Mouse (Mus musculus): ENCODE results near the gene Pop7. TPM values are rescaled to one million over a fixed set of nuclear protein-coding genes. Genes with fewer than 3 reads are reported as not detected.
A peak's percentile ranks its signal among the peaks of the same experiment; 100 is the strongest.

Gene Pop7
- total and polyA plus RNA-seq, 2 experiments from 2014 or later, result 40.1 to 40.6 TPM

DNA sequence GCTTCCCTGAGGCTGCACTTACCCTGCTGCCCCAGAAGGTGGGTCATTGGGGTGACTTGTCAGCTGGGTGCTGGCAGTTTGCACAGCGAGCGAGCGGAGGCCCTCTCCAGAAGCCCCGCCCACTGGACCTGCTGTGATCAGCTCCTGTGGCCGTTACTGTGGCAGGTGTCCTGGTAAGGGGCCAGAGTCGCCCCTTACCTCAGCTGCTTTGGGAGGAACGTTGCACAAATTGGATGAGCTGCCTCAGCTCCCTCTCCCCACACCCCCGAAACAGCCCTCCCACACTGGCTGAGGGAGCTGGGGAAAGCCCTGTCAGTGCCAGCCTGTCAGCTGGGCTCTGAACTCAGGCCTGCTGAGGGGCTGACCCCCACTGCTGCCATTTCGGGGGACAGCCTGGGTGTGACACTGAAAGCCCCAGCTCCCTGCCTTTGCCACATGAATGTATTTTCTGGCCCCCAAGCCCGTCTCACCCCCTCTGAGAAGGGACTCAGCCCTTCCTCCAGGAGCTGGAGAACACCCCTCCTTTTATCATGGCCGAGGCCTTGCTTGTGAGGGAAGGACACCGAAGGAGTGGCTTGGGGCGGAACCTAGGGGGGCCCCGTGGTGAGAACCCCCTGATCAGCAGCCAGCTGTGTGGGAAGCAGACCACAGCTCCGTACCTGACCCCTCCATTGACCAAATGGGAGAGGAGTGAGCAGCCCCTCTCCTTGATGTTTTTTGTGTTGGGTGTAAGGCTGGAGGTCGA is 24.0 kb upstream of the Pop7 start:
- Histone ChIP-seq H3K27me3 (ENCODE audit: control insufficient read depth, insufficient read depth, low read length) (no peaks in the 10 kb centered on the region), H3K9me3 (replicated peaks; ENCODE audit: control insufficient read depth, low read length) (no peaks in the 10 kb centered on the region), H3K4me3 (ENCODE audit: low read depth, low read length) (no peak overlapping the region), H3K4me1 (ENCODE audit: control insufficient read depth, insufficient read depth) (peaks cover 6% of the 10 kb centered on the region; the same call in 1 of the 2 replicates), H3K9ac (replicated peaks; ENCODE audit: low read depth, low read length) (no peak overlapping the region), H3K36me3 (replicated peaks; ENCODE audit: control insufficient read depth, insufficient read depth, low read length) (peaks cover 88% of the 10 kb centered on the region), H3K4me2 (ENCODE audit: low read depth, low read length) (no peak overlapping the region), H3K27ac (ENCODE audit: low read depth) (peak overlapping the region; percentile 15; the same call in 1 of the 2 replicates)
- DNase-seq (ENCODE audit: low spot score), result no peak
- ATAC-seq (ENCODE audit: insufficient read depth, low read depth), result no peak
- 45% methylated on average over 16 of the region's 16 CpGs for WGBS
- TF ChIP-seq CTCF (IDR thresholded peaks at IDR 0.05; ENCODE audit: low read depth), result no peak
- TF ChIP-seq EP300 (IDR thresholded peaks at IDR 0.05; ENCODE audit: low read depth), result 0 out of 2 replicates have a peak, but pooled peaks have one; percentile 21

DNA sequence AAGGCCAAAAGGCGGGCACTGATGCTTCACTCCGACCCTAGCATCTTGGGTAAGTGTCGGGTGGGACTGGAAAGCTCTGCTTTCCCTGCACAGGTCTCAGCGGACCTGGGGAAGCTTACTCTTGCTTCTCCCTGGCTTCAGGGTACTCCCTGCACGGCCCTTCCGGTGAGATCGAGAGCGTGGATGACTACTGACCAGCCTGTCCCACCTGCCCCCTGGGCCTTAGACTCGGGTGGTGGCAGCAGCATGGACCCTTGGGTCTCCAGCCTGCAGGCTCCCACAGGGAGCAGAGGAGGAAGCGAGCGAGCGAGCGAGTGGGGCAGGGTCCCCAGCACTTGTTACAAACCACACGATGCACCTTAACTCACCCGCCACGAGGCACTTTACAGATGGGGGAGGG is 23.2 kb upstream of the Pop7 start:
- WGBS, result 73% methylated on average over 16 of the region's 16 CpGs
- H3K4me2 ChIP-seq (ENCODE audit: low read depth, low read length), result no peak overlapping the region
- no peaks in the 10 kb centered on the region for H3K27me3 ChIP-seq (ENCODE audit: control insufficient read depth, insufficient read depth, low read length)
- ATAC-seq (ENCODE audit: insufficient read depth, low read depth), result no peak
- no peak for TF ChIP-seq CTCF (IDR thresholded peaks at IDR 0.05; ENCODE audit: low read depth)
- no peak for TF ChIP-seq EP300 (IDR thresholded peaks at IDR 0.05; ENCODE audit: low read depth)
- DNase-seq (ENCODE audit: low spot score), result no peak
- H3K4me1 ChIP-seq (ENCODE audit: control insufficient read depth, insufficient read depth), result peaks cover 6% of the 10 kb centered on the region; the same call in 1 of the 2 replicates
- no peak overlapping the region for H3K9ac ChIP-seq (replicated peaks; ENCODE audit: low read depth, low read length)
- no peak overlapping the region for H3K27ac ChIP-seq (ENCODE audit: low read depth)
- no peaks in the 10 kb centered on the region for H3K9me3 ChIP-seq (replicated peaks; ENCODE audit: control insufficient read depth, low read length)
- H3K4me3 ChIP-seq (ENCODE audit: low read depth, low read length), result no peak overlapping the region
- peaks cover 96% of the 10 kb centered on the region for H3K36me3 ChIP-seq (replicated peaks; ENCODE audit: control insufficient read depth, insufficient read depth, low read length)

DNA sequence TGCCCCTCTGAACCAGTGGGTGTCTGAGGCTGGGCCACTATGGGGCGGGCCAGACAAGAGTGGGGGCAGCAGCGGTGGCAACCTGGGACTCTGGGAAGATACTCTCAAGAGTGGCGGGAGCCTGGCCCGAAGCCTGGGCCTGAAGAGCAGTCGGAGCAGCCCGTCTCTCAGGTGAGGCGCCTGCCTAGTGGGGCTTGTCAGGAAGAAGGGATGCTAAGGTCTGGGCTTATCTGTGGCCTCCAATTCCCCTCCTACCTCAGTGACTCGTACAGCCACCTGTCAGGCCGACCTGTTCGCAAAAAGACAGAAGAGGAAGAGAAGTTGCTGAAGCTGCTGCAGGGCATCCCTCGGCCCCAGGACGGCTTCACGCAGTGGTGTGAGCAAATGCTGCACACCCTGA is 22.4 kb upstream of the Pop7 start:
- DNase-seq (ENCODE audit: low spot score) (no peak), ATAC-seq (ENCODE audit: insufficient read depth, low read depth) (no peak)
- H3K4me1 ChIP-seq (ENCODE audit: control insufficient read depth, insufficient read depth), result no peaks in the 10 kb centered on the region
- 85% methylated on average over 13 of the region's 13 CpGs for WGBS
- H3K9me3 ChIP-seq (replicated peaks; ENCODE audit: control insufficient read depth, low read length), result no peaks in the 10 kb centered on the region
- H3K4me2 ChIP-seq (ENCODE audit: low read depth, low read length), result no peak overlapping the region
- H3K4me3 ChIP-seq (ENCODE audit: low read depth, low read length), result no peak overlapping the region
- H3K27me3 ChIP-seq (ENCODE audit: control insufficient read depth, insufficient read depth, low read length), result no peaks in the 10 kb centered on the region
- TF ChIP-seq EP300 (IDR thresholded peaks at IDR 0.05; ENCODE audit: low read depth) (no peak), CTCF (IDR thresholded peaks at IDR 0.05; ENCODE audit: low read depth) (no peak)
- H3K27ac ChIP-seq (ENCODE audit: low read depth), result no peak overlapping the region
- H3K36me3 ChIP-seq (replicated peaks; ENCODE audit: control insufficient read depth, insufficient read depth, low read length), result peaks cover 99% of the 10 kb centered on the region
- H3K9ac ChIP-seq (replicated peaks; ENCODE audit: low read depth, low read length), result no peak overlapping the region

DNA sequence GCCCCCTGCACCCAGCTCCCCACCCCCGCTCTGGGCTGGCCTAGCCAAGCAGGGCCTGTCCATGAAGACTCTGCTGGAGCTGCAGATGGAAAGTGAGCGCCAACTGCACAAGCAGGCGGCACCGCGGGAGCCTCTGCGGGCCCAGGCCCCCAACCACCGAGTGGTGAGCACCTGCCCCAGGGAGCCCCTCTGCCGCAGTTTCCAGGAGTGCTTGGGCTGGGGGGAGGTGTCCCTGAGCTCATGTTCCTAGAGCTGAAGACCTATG is 21.9 kb upstream of the Pop7 start:
- H3K27me3 ChIP-seq (ENCODE audit: control insufficient read depth, insufficient read depth, low read length), result no peaks in the 10 kb centered on the region
- H3K9ac ChIP-seq (replicated peaks; ENCODE audit: low read depth, low read length), result no peak overlapping the region
- no peak for TF ChIP-seq EP300 (IDR thresholded peaks at IDR 0.05; ENCODE audit: low read depth)
- no peak for TF ChIP-seq CTCF (IDR thresholded peaks at IDR 0.05; ENCODE audit: low read depth)

DNA sequence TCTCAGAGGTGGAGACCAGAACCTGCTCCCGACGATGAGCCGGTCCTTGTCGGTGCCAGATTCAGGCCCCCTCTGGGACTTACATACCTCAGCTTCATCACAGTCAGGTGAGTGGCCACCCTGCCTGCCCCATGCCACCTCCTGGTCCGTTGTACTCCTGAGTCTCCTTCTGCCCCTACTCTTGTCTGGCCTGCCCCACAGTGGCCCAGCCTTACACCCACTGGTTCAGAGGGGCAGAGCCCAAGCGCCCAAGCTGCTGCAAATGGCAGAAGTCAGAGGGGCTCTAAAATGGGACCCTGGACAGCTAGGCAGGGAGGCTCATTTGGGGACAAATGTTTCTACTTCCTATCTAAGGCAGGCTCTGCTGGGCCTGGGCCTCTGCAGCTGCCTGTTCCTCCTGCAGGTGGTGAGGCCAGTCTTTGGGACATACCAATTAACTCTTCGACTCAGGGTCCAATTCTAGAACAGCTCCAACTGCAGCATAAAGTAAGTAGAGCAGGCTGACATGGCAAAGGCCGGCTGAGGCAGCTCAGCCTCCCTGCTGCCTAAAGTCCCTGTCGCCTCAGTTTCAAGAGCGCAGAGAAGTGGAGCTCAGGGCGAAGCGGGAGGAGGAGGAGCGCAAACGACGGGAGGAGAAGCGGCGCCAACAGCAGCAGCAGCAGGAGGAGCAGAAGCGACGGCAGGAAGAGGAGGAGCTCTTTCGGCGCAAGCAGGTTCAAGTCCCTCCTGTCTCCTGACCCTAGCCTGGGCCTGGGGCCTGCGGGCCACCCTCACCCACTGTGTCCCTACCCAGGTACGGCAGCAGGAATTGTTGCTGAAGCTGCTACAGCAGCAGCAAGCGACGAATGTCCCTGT is 21.3 kb upstream of the Pop7 start:
- Histone ChIP-seq H3K27ac (ENCODE audit: low read depth) (no peak overlapping the region), H3K4me2 (ENCODE audit: low read depth, low read length) (no peak overlapping the region), H3K36me3 (replicated peaks; ENCODE audit: control insufficient read depth, insufficient read depth, low read length) (peaks cover 99% of the 10 kb centered on the region), H3K27me3 (ENCODE audit: control insufficient read depth, insufficient read depth, low read length) (no peaks in the 10 kb centered on the region), H3K9ac (replicated peaks; ENCODE audit: low read depth, low read length) (no peak overlapping the region), H3K9me3 (replicated peaks; ENCODE audit: control insufficient read depth, low read length) (no peaks in the 10 kb centered on the region), H3K4me3 (ENCODE audit: low read depth, low read length) (no peak overlapping the region), H3K4me1 (ENCODE audit: control insufficient read depth, insufficient read depth) (no peaks in the 10 kb centered on the region)
- WGBS, result 75% methylated on average over 25 of the region's 25 CpGs
- DNase-seq (ENCODE audit: low spot score) (no peak), ATAC-seq (ENCODE audit: insufficient read depth, low read depth) (no peak)
- TF ChIP-seq EP300 (IDR thresholded peaks at IDR 0.05; ENCODE audit: low read depth), result no peak
- TF ChIP-seq CTCF (IDR thresholded peaks at IDR 0.05; ENCODE audit: low read depth), result no peak

More for the DNA sequence above, 21.9 kb upstream of the Pop7 start:
- Histone ChIP-seq H3K4me1 (ENCODE audit: control insufficient read depth, insufficient read depth) (no peaks in the 10 kb centered on the region), H3K36me3 (replicated peaks; ENCODE audit: control insufficient read depth, insufficient read depth, low read length) (peaks cover 99% of the 10 kb centered on the region), H3K4me2 (ENCODE audit: low read depth, low read length) (no peak overlapping the region), H3K9me3 (replicated peaks; ENCODE audit: control insufficient read depth, low read length) (no peaks in the 10 kb centered on the region), H3K4me3 (ENCODE audit: low read depth, low read length) (no peak overlapping the region), H3K27ac (ENCODE audit: low read depth) (no peak overlapping the region)
- 82% methylated on average over 4 of the region's 8 CpGs for WGBS
- no peak for ATAC-seq (ENCODE audit: insufficient read depth, low read depth)
- no peak for DNase-seq (ENCODE audit: low spot score)
